Mouse (Mus musculus) hindbrain, embryonic 10.5 days (tissue): ENCODE measurements around the gene C1qtnf2. TPM values are rescaled to one million over a fixed set of nuclear protein-coding genes. Genes with fewer than 3 reads are reported as not detected.
A peak's percentile ranks its signal among the peaks of the same experiment; 100 is the strongest.

Source experiments
- DNase-seq: peaks from one replicate; pipeline ENCODE4 v3.0.0-alpha.2; 2017; ENCODE audit warnings: low spot score
- H3K27ac ChIP-seq: fragments of 300-500 bp; sonication (generic); 2 replicates; pipeline ENCODE4 v1.5.1; 2016; ENCODE audit warnings: mild to moderate bottlenecking, moderate library complexity
- H3K27me3 ChIP-seq: fragments of 300-500 bp; sonication (generic); 2 replicates; pipeline ENCODE4 v1.6.1; 2016; ENCODE audit warnings: mild to moderate bottlenecking; ENCODE audit not compliant: poor library complexity, insufficient read depth, severe bottlenecking
- H3K36me3 ChIP-seq: fragments of 300-500 bp; sonication (generic); 2 replicates; pipeline ENCODE4 v1.6.1; 2016; ENCODE audit warnings: mild to moderate bottlenecking, moderate library complexity
- H3K4me1 ChIP-seq: fragments of 300-500 bp; sonication (generic); replicated peaks from 2 replicates; pipeline ENCODE4 v1.6.1; 2016; ENCODE audit warnings: mild to moderate bottlenecking
- H3K4me3 ChIP-seq: fragments of 300-500 bp; sonication (generic); 2 replicates; pipeline ENCODE4 v1.5.1; 2016; ENCODE audit warnings: mild to moderate bottlenecking, moderate library complexity
- H3K9me3 ChIP-seq: fragments of 300-500 bp; sonication (generic); 2 replicates; pipeline ENCODE4 v1.6.1; 2016; ENCODE audit warnings: mild to moderate bottlenecking, moderate library complexity
- WGBS: fragments of 180-500 bp; shearing (Covaris S2); methylation state at CpG from one replicate; pipeline ENCODE4 v1.1.7; 2016; 5-methylcytosine and 5-hydroxymethylcytosine counted together
- polyA plus RNA-seq: library from polyadenylated mRNA; unstranded; fragments of >200 nt; fragmentation: Nextera tagmentation; extraction: Ambion mirVana; gene quantifications from 2 replicates; pipeline ENCODE4 v1.2.1, GENCODE M21; 2016

The C1qtnf2 gene
- polyA plus RNA-seq, 1 experiment from 2014 or later: 1.3 TPM

DNA sequence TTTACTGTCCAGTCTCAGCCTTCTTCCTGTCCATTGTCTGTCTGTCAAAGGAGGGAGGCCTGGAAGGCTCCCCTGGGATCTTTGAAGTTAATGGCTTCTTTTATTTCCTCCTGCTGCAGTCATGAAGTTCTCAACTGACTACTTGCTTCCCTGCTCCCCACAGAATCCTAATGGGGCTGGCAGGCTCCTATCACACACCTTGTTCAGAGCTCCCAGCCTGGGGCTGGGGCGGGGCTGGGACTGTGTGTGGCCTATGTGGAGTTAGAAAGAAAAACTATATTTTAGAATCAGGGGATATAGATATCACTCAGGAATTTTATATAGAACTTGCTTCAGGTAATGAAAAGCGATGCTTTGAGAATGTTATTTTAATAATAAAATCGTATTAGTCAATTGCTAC lies 46.4 kb downstream of the C1qtnf2 start:
- no peak overlapping the region for H3K27ac ChIP-seq
- no peaks in the 10 kb centered on the region for H3K27me3 ChIP-seq
- H3K4me1 ChIP-seq: peaks cover 13% of the 10 kb centered on the region
- no peak for DNase-seq
- no peak overlapping the region for H3K4me3 ChIP-seq
- 84% methylated on average over 3 of the region's 3 CpGs for WGBS
- H3K36me3 ChIP-seq: no peaks in the 10 kb centered on the region
- H3K9me3 ChIP-seq: no peaks in the 10 kb centered on the region

DNA sequence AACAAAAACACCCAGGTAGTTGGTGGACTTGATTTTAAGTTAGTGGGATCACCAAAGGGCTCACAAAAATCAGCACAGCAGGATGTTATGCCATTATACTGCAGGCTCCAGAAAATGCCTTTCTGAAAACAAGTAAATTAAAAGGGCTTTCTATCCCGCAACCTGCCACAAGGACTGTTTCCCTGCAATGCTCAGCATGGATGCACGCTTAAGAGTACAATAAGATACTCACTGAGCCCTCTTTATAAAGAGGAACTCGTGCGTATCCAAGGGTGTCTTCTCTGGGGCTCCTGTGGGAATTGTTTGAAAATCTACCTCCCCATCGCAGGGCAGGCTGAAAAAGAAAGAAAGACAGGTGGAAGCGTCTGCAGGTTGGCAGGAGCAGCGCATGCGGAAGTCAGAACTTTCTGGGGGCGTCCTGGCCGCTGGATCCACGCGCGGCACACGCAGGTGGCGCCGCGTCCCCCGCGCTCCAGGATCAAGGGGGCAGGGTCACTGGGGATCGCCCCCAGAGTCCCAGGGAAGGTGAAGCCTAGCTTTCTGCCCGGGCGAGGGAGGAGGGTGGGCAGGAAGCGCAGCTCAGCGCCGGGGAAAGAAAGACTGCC lies 54.1 kb downstream of the C1qtnf2 start:
- Histone ChIP-seq H3K9me3 (no peaks in the 10 kb centered on the region), H3K4me1 (peaks cover 48% of the 10 kb centered on the region), H3K36me3 (peaks cover 30% of the 10 kb centered on the region), H3K27me3 (no peaks in the 10 kb centered on the region), H3K4me3 (peak overlapping the region; percentile 83), H3K27ac (peak overlapping the region; percentile 98)
- under 1% methylated on average over 25 of the region's 25 CpGs for WGBS
- DNase-seq: no peak

DNA sequence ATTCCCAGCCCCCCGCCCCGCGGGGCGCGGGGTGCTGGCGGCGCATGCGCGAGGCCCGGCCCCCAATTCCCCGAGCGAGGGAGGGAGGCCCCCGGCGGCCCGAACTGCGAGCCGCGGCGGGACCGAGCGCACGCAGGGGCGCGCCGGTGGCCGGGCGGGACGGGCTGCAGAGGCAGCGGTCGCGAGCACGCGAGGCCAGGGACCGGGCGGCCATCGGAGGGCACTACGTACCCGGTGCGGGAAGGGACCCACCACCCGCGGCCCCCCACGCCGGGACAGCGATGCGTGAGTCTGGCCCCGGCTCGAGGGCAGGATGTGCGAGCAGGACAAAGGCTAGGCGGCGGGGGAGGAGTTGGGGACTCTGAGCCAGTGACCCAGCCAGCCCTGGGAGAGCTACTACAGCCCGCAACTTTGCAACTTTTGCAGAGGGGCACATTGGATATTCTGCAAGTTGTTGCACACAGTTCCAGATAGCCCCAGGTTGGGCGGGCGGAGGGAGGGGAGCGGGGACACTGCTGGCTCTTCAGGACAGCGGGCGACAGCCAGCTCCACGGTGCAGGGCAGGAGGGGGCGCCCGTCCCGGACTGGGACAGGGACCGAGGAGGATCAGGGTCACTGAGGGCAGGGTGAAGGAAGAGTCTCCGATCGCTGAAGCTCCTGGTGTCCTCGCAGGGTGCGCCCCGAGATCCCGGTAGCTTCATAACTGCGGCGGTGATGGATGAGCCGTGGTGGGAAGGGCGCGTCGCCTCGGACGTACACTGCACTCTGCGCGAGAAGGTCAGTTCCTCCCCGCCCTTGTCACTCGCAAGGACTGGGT lies 54.8 kb downstream of the C1qtnf2 start, which contains the start of gene Ccnjl:
Gene Ccnjl, plus strand, starts transcription at position 102 of the 817 bp plus-strand sequence.
- under 1% methylated on average over 79 of the region's 79 CpGs for WGBS
- Histone ChIP-seq H3K4me1 (peaks cover 50% of the 10 kb centered on the region), H3K9me3 (no peaks in the 10 kb centered on the region), H3K27ac (peak within 1 kb of the TSS; percentile 98), H3K27me3 (no peaks in the 10 kb centered on the region), H3K36me3 (peaks cover 37% of the 10 kb centered on the region), H3K4me3 (peak within 1 kb of the TSS; percentile 83)
- peak; percentile 84 for DNase-seq

DNA sequence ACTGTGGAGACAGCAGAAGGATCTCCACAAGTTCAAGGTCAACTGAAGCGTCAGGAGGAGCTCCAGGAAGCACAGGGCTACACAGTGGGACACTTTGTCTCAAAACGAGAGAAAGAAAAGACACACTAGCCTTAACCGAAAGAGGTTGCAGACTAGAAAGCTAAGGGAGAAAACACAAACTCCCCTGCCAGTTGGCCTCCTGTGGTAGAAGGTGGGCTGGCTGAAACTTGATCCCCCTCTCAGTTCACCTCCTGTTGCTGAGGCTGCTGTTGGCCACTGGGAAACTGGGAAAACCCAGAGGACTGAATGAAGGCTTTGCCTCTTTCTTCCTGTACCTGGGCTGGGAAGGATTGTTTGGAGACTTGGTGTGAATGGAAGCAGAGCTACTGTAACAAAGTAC lies 56.0 kb downstream of the C1qtnf2 start:
- Histone ChIP-seq H3K27me3 (no peaks in the 10 kb centered on the region), H3K27ac (peak overlapping the region; percentile 98), H3K4me1 (peaks cover 50% of the 10 kb centered on the region), H3K36me3 (peaks cover 48% of the 10 kb centered on the region), H3K4me3 (peak overlapping the region; percentile 83), H3K9me3 (no peaks in the 10 kb centered on the region)
- WGBS: 7% methylated on average over 3 of the region's 3 CpGs
- no peak for DNase-seq

DNA sequence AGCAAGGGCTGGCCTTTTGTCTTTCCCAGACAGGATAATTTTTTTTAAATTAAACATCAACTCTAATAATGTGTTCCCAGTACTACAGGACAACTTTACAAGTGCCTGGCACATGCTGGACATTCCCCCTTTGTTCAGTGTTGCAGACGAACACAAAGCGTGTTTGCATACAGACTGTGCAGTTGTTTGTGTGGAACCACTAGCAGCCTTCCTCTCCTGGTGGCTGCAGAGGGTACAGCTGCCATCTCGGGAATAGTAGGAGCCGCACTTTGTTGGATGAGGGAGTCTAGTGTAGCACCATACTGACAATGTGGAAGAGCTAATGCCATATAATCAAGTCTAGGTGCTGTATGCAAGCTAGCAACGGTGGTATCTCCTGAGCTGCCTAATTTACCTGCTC lies 57.5 kb downstream of the C1qtnf2 start:
- Histone ChIP-seq H3K36me3 (peaks cover 64% of the 10 kb centered on the region), H3K27me3 (no peaks in the 10 kb centered on the region), H3K4me3 (0 out of 2 replicates have a peak overlapping the region, but pooled peaks have one; percentile 83), H3K27ac (peak overlapping the region; percentile 67), H3K4me1 (peaks cover 52% of the 10 kb centered on the region), H3K9me3 (no peaks in the 10 kb centered on the region)
- 69% methylated on average over 5 of the region's 5 CpGs for WGBS
- no peak for DNase-seq

DNA sequence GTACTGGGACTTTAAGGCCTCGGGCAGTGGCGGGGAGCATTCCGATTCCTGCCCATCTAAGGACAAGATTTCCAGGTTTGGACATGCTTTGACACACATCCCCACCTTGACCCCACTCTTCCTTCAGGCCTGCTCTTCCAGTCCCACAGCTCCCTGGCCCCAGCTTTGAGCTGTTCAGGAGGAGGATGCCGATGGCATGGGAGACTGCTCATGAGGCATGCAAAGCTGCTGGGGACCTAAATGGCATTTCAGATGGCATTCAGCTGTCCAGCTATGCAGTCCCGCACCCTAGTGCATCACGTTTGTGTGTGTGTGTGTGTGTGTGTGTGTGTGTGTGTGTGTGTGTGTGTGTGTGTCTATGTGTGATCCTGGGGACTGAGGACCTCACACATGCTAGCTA lies 63.0 kb downstream of the C1qtnf2 start:
- no peak overlapping the region; the same call in 1 of the 2 replicates for H3K27ac ChIP-seq
- peaks cover 84% of the 10 kb centered on the region for H3K36me3 ChIP-seq
- no peaks in the 10 kb centered on the region for H3K9me3 ChIP-seq
- no peak overlapping the region for H3K4me3 ChIP-seq
- DNase-seq: no peak
- peaks cover 47% of the 10 kb centered on the region for H3K4me1 ChIP-seq
- WGBS: 75% methylated on average over 6 of the region's 6 CpGs
- H3K27me3 ChIP-seq: no peaks in the 10 kb centered on the region

DNA sequence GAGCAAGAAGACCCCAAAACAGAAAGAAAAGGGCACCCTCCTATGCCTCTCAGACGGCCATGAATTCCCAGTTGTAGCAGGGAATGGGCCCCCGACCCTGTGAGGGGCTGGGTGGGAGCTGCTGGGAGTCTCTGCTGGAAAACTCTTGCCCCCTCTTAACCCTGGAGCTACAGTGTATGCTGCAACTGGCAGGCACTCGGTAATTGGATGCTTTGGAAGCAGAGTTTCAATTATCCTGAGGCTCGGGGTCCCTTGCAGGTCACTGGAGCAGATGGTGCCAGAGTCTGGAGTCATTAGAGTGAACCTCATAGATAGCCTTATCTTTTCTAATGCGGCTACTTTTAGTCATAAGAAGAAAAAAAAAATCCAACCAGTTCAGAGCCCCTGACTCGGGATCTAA lies 65.8 kb downstream of the C1qtnf2 start:
- WGBS: 29% methylated on average over 6 of the region's 6 CpGs
- H3K4me1 ChIP-seq: peaks cover 55% of the 10 kb centered on the region
- no peaks in the 10 kb centered on the region for H3K9me3 ChIP-seq
- DNase-seq: peak; percentile 45
- H3K27me3 ChIP-seq: no peaks in the 10 kb centered on the region
- H3K4me3 ChIP-seq: no peak overlapping the region
- H3K36me3 ChIP-seq: peaks cover 84% of the 10 kb centered on the region
- H3K27ac ChIP-seq: peak overlapping the region; percentile 82

Other genes with a start within 250 kb of the C1qtnf2 start
- 115 and 124 TPM in 2 replicates for gene Pttg1, start 48.0 kb upstream of the C1qtnf2 start, polyA plus RNA-seq
- 53.5 and 54.6 TPM in 2 replicates for gene Slu7, start 40.5 kb upstream of the C1qtnf2 start, polyA plus RNA-seq
- gene Ccnjl, start 54.5 kb downstream of the C1qtnf2 start, polyA plus RNA-seq: 37.4 and 45.5 TPM in 2 replicates
- gene 4933415A04Rik, start 112.8 kb downstream of the C1qtnf2 start, polyA plus RNA-seq: 10.4 and 12.8 TPM in 2 replicates
- not detected in 2 replicates for gene Fabp6, start 127.3 kb downstream of the C1qtnf2 start, polyA plus RNA-seq
- gene Pwwp2a, start 207.7 kb downstream of the C1qtnf2 start, polyA plus RNA-seq: 27.3 and 34.1 TPM in 2 replicates